Mouse (Mus musculus) CH12.LX (cell line): Measurements from ENCODE around the gene Rims3. TPM values are rescaled to one million over a fixed set of nuclear protein-coding genes. Genes with fewer than 3 reads are reported as not detected.
A peak's percentile ranks its signal among the peaks of the same experiment; 100 is the strongest.

Source experiments
- DNase-seq: peaks from one replicate; pipeline ENCODE4 v3.0.0-alpha.2; 2013; ENCODE audit errors: extremely low read depth
- H3K27ac ChIP-seq: 2 replicates; pipeline ENCODE4 v1.5.1; 2012; ENCODE audit warnings: low read depth, mild to moderate bottlenecking, control low read depth, moderate library complexity; ENCODE audit not compliant: insufficient read depth
- H3K27me3 ChIP-seq: replicated peaks from 2 replicates; pipeline ENCODE3; 2012; ENCODE audit warnings: inconsistent platforms
- H3K36me3 ChIP-seq, 2 experiments: replicated peaks in 1 of 2; 2 replicates each; pipeline versions ENCODE3 to v1.6.1; 2012; ENCODE audit warnings: inconsistent platforms in 1 of 2, low read length in 1 of 2, mild to moderate bottlenecking in 1 of 2, mixed read lengths in 1 of 2, moderate library complexity in 1 of 2; ENCODE audit not compliant: control insufficient read depth in 1 of 2, insufficient read depth in 1 of 2
- H3K4me1 ChIP-seq, 2 experiments: 2 replicates each; pipeline ENCODE4 v1.6.1; 2012; ENCODE audit warnings: inconsistent platforms in 1 of 2, moderate library complexity in 1 of 2; ENCODE audit not compliant: insufficient read depth in 2 of 2, control insufficient read depth in 1 of 2
- H3K4me2 ChIP-seq: 2 replicates; pipeline ENCODE4 v1.6.1; 2012; ENCODE audit warnings: low read depth, mild to moderate bottlenecking, control low read depth; ENCODE audit not compliant: poor library complexity, insufficient read depth, severe bottlenecking
- H3K4me3 ChIP-seq, 3 experiments: fragments of 150-350 bp in 1 of 3; sonication (generic) in 1 of 3; replicated peaks in 1 of 3; 2 replicates each; pipeline versions ENCODE3 to v1.5.1; 2011 to 2012; ENCODE audit warnings: low read depth in 2 of 3, low read length in 2 of 3, mild to moderate bottlenecking in 2 of 3, moderate library complexity in 2 of 3, control low read depth in 1 of 3, improper control_type of control experiment in 1 of 3, inconsistent platforms in 1 of 3, mixed read lengths in 1 of 3; ENCODE audit not compliant: poor library complexity in 1 of 3
- H3K79me2 ChIP-seq: replicated peaks from 2 replicates; pipeline ENCODE4 v1.6.1; 2012; ENCODE audit warnings: mild to moderate bottlenecking, moderate library complexity; ENCODE audit not compliant: control insufficient read depth, poor library complexity, insufficient read depth, severe bottlenecking; ENCODE audit errors: extremely low read depth
- H3K9ac ChIP-seq: 2 replicates; pipeline ENCODE4 v1.6.1; 2012; ENCODE audit warnings: low read depth, mild to moderate bottlenecking, control low read depth, moderate library complexity; ENCODE audit not compliant: insufficient read depth
- H3K9me3 ChIP-seq: replicated peaks from 2 replicates; pipeline ENCODE3; 2012; ENCODE audit warnings: low read length, inconsistent platforms, mixed read lengths
- BHLHE40 ChIP-seq: IDR thresholded peaks from 2 replicates; pipeline ENCODE4 v1.6.1; 2011; ENCODE audit warnings: mild to moderate bottlenecking, low read depth, low read length, improper control_type of control experiment
- CTCF ChIP-seq, 2 experiments: IDR thresholded peaks in 1 of 2; conservative IDR thresholded peaks in 1 of 2; 2 replicates each; pipeline ENCODE4 v1.5.1; 2011 to 2012; ENCODE audit warnings: low read depth in 2 of 2, low read length in 2 of 2, improper control_type of control experiment in 1 of 2, inconsistent platforms in 1 of 2, mild to moderate bottlenecking in 1 of 2, moderate library complexity in 1 of 2
- E2F4 ChIP-seq: IDR thresholded peaks from 2 replicates; pipeline ENCODE4 v1.6.1; 2011; ENCODE audit warnings: low read depth, low read length, improper control_type of control experiment; ENCODE audit not compliant: insufficient replicate concordance
- IRF4 ChIP-seq: IDR thresholded peaks from 2 replicates; pipeline ENCODE4 v1.6.1; 2014; ENCODE audit warnings: low read depth, mild to moderate bottlenecking, inconsistent platforms, low read length, improper control_type of control experiment
- JUN ChIP-seq: IDR thresholded peaks from 2 replicates; pipeline ENCODE4 v1.6.1; 2011; ENCODE audit warnings: low read depth, mild to moderate bottlenecking, low read length, improper control_type of control experiment, moderate library complexity; ENCODE audit not compliant: insufficient read depth
- MAFK ChIP-seq: IDR thresholded peaks from 2 replicates; pipeline ENCODE4 v1.6.1; 2011; ENCODE audit warnings: low read length, improper control_type of control experiment; ENCODE audit not compliant: insufficient replicate concordance
- MAX ChIP-seq: IDR thresholded peaks from 2 replicates; pipeline ENCODE4 v1.6.1; 2011; ENCODE audit warnings: low read length, improper control_type of control experiment
- MXI1 ChIP-seq: IDR thresholded peaks from 2 replicates; pipeline ENCODE4 v1.6.1; 2011; ENCODE audit warnings: mild to moderate bottlenecking, low read depth, low read length, improper control_type of control experiment
- NELFE ChIP-seq: IDR thresholded peaks from 2 replicates; pipeline ENCODE4 v1.6.1; 2011; ENCODE audit warnings: low read depth, low read length, improper control_type of control experiment
- RAD21 ChIP-seq: IDR thresholded peaks from 2 replicates; pipeline ENCODE4 v1.6.1; 2011; ENCODE audit warnings: low read depth, mild to moderate bottlenecking, low read length, improper control_type of control experiment, moderate library complexity
- SMC3 ChIP-seq: IDR thresholded peaks from 2 replicates; pipeline ENCODE4 v1.6.1; 2011; ENCODE audit warnings: low read depth, low read length, improper control_type of control experiment
- TCF12 ChIP-seq: IDR thresholded peaks from 2 replicates; pipeline ENCODE4 v1.6.1; 2014; ENCODE audit warnings: low read depth, mild to moderate bottlenecking, inconsistent platforms, low read length, improper control_type of control experiment
- USF2 ChIP-seq: conservative IDR thresholded peaks from 2 replicates; pipeline ENCODE4 v1.6.1; 2011; ENCODE audit warnings: low read depth, low read length, improper control_type of control experiment
- ZC3H11A ChIP-seq: IDR thresholded peaks from 2 replicates; pipeline ENCODE4 v1.6.1; 2012; ENCODE audit warnings: low read depth, mild to moderate bottlenecking, inconsistent platforms, low read length, improper control_type of control experiment
- ZNF384 ChIP-seq: IDR thresholded peaks from 2 replicates; pipeline ENCODE4 v1.6.1; 2012; ENCODE audit warnings: low read depth, low read length, improper control_type of control experiment, inconsistent platforms
- dilution Hi-C: fragments of 300-500 bp; cut with MboI; formaldehyde crosslinking; loops from 2 replicates; pipeline ENCODE4 v1.14.3; 2020; ENCODE audit warnings: low sequenced_read_pairs; ENCODE audit not compliant: extremely low pct_unique_long_range_greater_than_20kb, extremely low pct_ligation_motif_present
- in situ Hi-C: fragments of 300-500 bp; cut with MboI; formaldehyde crosslinking; loops from 3 replicates; pipeline ENCODE4 v1.14.3; 2019; ENCODE audit warnings: low sequenced_read_pairs, low pct_ligation_motif_present, low pct_unique_long_range_greater_than_20kb, mixed read lengths
- polyA plus RNA-seq: library from polyadenylated mRNA; unstranded; fragments of >175 nt; gene quantifications from 2 replicates; pipeline ENCODE4 v1.2.1, GENCODE M21; 2012; ENCODE audit warnings: low read depth; ENCODE audit not compliant: insufficient read length
- total RNA-seq, 2 experiments: library from RNA; depleted of rRNA; stranded (reverse); fragments of 300-350 nt in 1 of 2; fragments of >200 nt in 1 of 2; gene quantifications; 2 replicates each; pipeline ENCODE4 v1.2.3; 2012 to 2014

The Rims3 gene
- total and polyA plus RNA-seq, 3 experiments: 0.05 to 0.17 (median 0.13) TPM

- H3K9ac ChIP-seq: no peak overlapping the region
- no peak overlapping the region for H3K4me2 ChIP-seq
- H3K27ac ChIP-seq: no peak overlapping the region
- no peaks in the 10 kb centered on the region for H3K9me3 ChIP-seq
- H3K79me2 ChIP-seq: no peaks in the 10 kb centered on the region
- no peaks in the 10 kb centered on the region for H3K27me3 ChIP-seq
- H3K4me1 ChIP-seq: peaks cover 9 to 36% of the 10 kb centered on the region in 2 experiments
- no peaks in the 10 kb centered on the region for H3K36me3 ChIP-seq
- no peak overlapping the region for H3K4me3 ChIP-seq
- DNase-seq: no peak
- TF ChIP-seq E2F4: no peak
- no peak for TF ChIP-seq MAFK
- TF ChIP-seq USF2: no peak
- no peak for TF ChIP-seq MXI1
- TF ChIP-seq RAD21: no peak
- no peak for TF ChIP-seq TCF12
- TF ChIP-seq MAX: no peak
- TF ChIP-seq ZC3H11A: no peak
- no peak for TF ChIP-seq JUN
- TF ChIP-seq, all 38 proteins: peak for 0
- in situ Hi-C loops: no loop called here
- dilution Hi-C loops: no loop called here
Observed at GRCm38 (mm10) chr4:120886811-120887210, 32.2 kb downstream of the Rims3 start.

- peak; percentile 29; the same call in 1 of the 2 replicates for TF ChIP-seq NELFE
- peak; percentile 54 to 94 for TF ChIP-seq CTCF (conservative IDR thresholded peaks at IDR 0.05 in 1 of 2, IDR thresholded peaks at IDR 0.05 in 1 of 2; ENCODE audit: low read depth in 2 of 2, low read length in 2 of 2)
- peak; percentile 82 for TF ChIP-seq SMC3
- TF ChIP-seq RAD21: peak; percentile 88
- no peak for TF ChIP-seq ZNF384
- TF ChIP-seq IRF4: peak; percentile 37; the same call in 1 of the 2 replicates
- TF ChIP-seq BHLHE40: no peak
- TF ChIP-seq ZC3H11A: peak; percentile 68
- Histone ChIP-seq H3K9ac (no peak overlapping the region), H3K4me1 (peaks cover 7 to 30% of the 10 kb centered on the region in 2 experiments), H3K4me2 (no peak overlapping the region), H3K79me2 (no peaks in the 10 kb centered on the region), H3K4me3 (no peak overlapping the region), H3K27ac (no peak overlapping the region), H3K27me3 (peaks cover 3% of the 10 kb centered on the region), H3K9me3 (no peaks in the 10 kb centered on the region), H3K36me3 (no peaks in the 10 kb centered on the region)
- in situ Hi-C loops: no loop called here
- peak; percentile 63 for DNase-seq
- dilution Hi-C loops: no loop called here
Observed at GRCm38 (mm10) chr4:120887381-120888112, 32.9 kb downstream of the Rims3 start.
